Mouse (Mus musculus) layer of hippocampus, adult 2 months (tissue): ENCODE measurements around the gene Cdc42. TPM values are rescaled to one million over a fixed set of nuclear protein-coding genes. Genes with fewer than 3 reads are reported as not detected.
A peak's percentile ranks its signal among the peaks of the same experiment; 100 is the strongest.

Source experiments
- DNase-seq, 2 experiments: peaks; one replicate each; pipeline ENCODE4 v3.0.0; 2022; ENCODE audit warnings: low spot score in 2 of 2
- H3K27ac ChIP-seq: fragments of 200-600 bp; 2 replicates; pipeline ENCODE4 v1.8.1; 2022
- H3K4me3 ChIP-seq: fragments of 200-600 bp; 2 replicates; pipeline ENCODE4 v1.8.1; 2022; ENCODE audit warnings: mild to moderate bottlenecking
- CTCF ChIP-seq: fragments of 200-600 bp; conservative IDR thresholded peaks from 2 replicates; pipeline ENCODE4 v1.8.1; 2022; ENCODE audit warnings: antibody characterized with exemption, mild to moderate bottlenecking, moderate library complexity
- total RNA-seq, 2 experiments: library from RNA; stranded (reverse); gene quantifications; 2 replicates each; pipeline ENCODE4 v1.2.3; 2021

Gene Cdc42
- total RNA-seq, 2 experiments from 2014 or later = 300 to 303 TPM

- H3K27ac ChIP-seq = no peak overlapping the region
- no peak overlapping the region for H3K4me3 ChIP-seq
- TF ChIP-seq CTCF = no peak
- no peak for DNase-seq
Observed at GRCm38 (mm10) chr4:137380702-137381605, 23.4 kb upstream of the Cdc42 start.

- no peak overlapping the region for H3K4me3 ChIP-seq
- no peak for TF ChIP-seq CTCF
- DNase-seq = no peak
- H3K27ac ChIP-seq = no peak overlapping the region
Observed at GRCm38 (mm10) chr4:137379713-137380255, 22.3 kb upstream of the Cdc42 start.

GRCm38 (mm10) chr4:137379085-137379484, 21.6 kb upstream of the Cdc42 start:
- Histone ChIP-seq H3K4me3 (no peak overlapping the region), H3K27ac (no peak overlapping the region)
- DNase-seq = no peak
- no peak for TF ChIP-seq CTCF

- Histone ChIP-seq H3K4me3 (no peak overlapping the region), H3K27ac (no peak overlapping the region)
- TF ChIP-seq CTCF = no peak
- no peak for DNase-seq
Observed at GRCm38 (mm10) chr4:137377526-137378304, 20.2 kb upstream of the Cdc42 start.

GRCm38 (mm10) chr4:137376778-137377177, 19.3 kb upstream of the Cdc42 start:
- DNase-seq = no peak
- no peak overlapping the region for H3K27ac ChIP-seq
- no peak overlapping the region for H3K4me3 ChIP-seq
- TF ChIP-seq CTCF = peak; percentile 21; the same call in 1 of the 2 replicates

GRCm38 (mm10) chr4:137375314-137376278, 18.1 kb upstream of the Cdc42 start:
- Histone ChIP-seq H3K4me3 (no peak overlapping the region), H3K27ac (peak overlapping the region; percentile 21; the same call in 1 of the 2 replicates)
- TF ChIP-seq CTCF = no peak
- no peak for DNase-seq

- TF ChIP-seq CTCF = no peak
- H3K27ac ChIP-seq = peak overlapping the region; percentile 33; the same call in 1 of the 2 replicates
- H3K4me3 ChIP-seq = no peak overlapping the region
- DNase-seq = no peak
Observed at GRCm38 (mm10) chr4:137373711-137374110, 16.2 kb upstream of the Cdc42 start.

- no peak for DNase-seq
Observed at GRCm38 (mm10) chr4:137371596-137372523, 14.3 kb upstream of the Cdc42 start.

GRCm38 (mm10) chr4:137369954-137370750, 12.6 kb upstream of the Cdc42 start:
- Histone ChIP-seq H3K4me3 (peak overlapping the region; percentile 43), H3K27ac (peak overlapping the region; percentile 32; the same call in 1 of the 2 replicates)
- no peak for DNase-seq
- TF ChIP-seq CTCF = no peak

More at GRCm38 (mm10) chr4:137371596-137372523, 14.3 kb upstream of the Cdc42 start:
- no peak overlapping the region for H3K4me3 ChIP-seq
- no peak overlapping the region for H3K27ac ChIP-seq
- no peak for TF ChIP-seq CTCF

- Histone ChIP-seq H3K4me3 (no peak overlapping the region), H3K27ac (peak overlapping the region; percentile 59; the same call in 1 of the 2 replicates)
- TF ChIP-seq CTCF = no peak
- DNase-seq = no peak
Observed at GRCm38 (mm10) chr4:137368198-137368597, 10.7 kb upstream of the Cdc42 start.
